Mouse (Mus musculus): ENCODE data around the gene Brsk2.

- no peak for TF ChIP-seq CTCF (IDR thresholded peaks at IDR 0.05; ENCODE audit: control insufficient read depth, insufficient read depth, insufficient replicate concordance, low read depth, low read length)
- TF ChIP-seq POLR2A (IDR thresholded peaks at IDR 0.05; ENCODE audit: control insufficient read depth, low read depth, low read length), result no peak
These were observed 11.4 kb downstream of the Brsk2 start for GRCm38 (mm10) chr7:141960926-141961325.

All from testis, adult 2 months (tissue).